Mouse (Mus musculus): ENCODE results near the gene Prkce.
"Not testable (repeated sequence)": the region's sequence is repeated elsewhere in the genome, so short reads cannot be mapped to it uniquely, and the experiment has no call there.

The Prkce gene

GRCm38 (mm10) chr17:86476674-86477073 is 309.1 kb downstream of the Prkce start:
- no peak for DNase-seq (ENCODE audit: low read depth, low spot score)

- DNase-seq (ENCODE audit: low read depth, low spot score), result not testable (repeated sequence)
These were observed 309.8 kb downstream of the Prkce start for GRCm38 (mm10) chr17:86477401-86477800.

- DNase-seq (ENCODE audit: low read depth, low spot score), result no peak
These were observed 311.8 kb downstream of the Prkce start for GRCm38 (mm10) chr17:86479406-86479805.

- no peak for DNase-seq (ENCODE audit: low read depth, low spot score)
These were observed 315.1 kb downstream of the Prkce start for GRCm38 (mm10) chr17:86482675-86483074.

- DNase-seq (ENCODE audit: low read depth, low spot score), result peak; percentile 87
These were observed 316.6 kb downstream of the Prkce start for GRCm38 (mm10) chr17:86484087-86484737.

- DNase-seq (ENCODE audit: low read depth, low spot score), result no peak
These were observed 319.1 kb downstream of the Prkce start for GRCm38 (mm10) chr17:86486657-86487056.

- no peak for DNase-seq (ENCODE audit: low read depth, low spot score)
These were observed 319.9 kb downstream of the Prkce start for GRCm38 (mm10) chr17:86487450-86487849.

GRCm38 (mm10) chr17:86489827-86490226 is 322.2 kb downstream of the Prkce start:
- no peak for DNase-seq (ENCODE audit: low read depth, low spot score)

GRCm38 (mm10) chr17:86492376-86492775 is 324.8 kb downstream of the Prkce start:
- DNase-seq (ENCODE audit: low read depth, low spot score), result no peak

GRCm38 (mm10) chr17:86493891-86494420 is 326.4 kb downstream of the Prkce start:
- no peak for DNase-seq (ENCODE audit: low read depth, low spot score)

- DNase-seq (ENCODE audit: low read depth, low spot score), result no peak
These were observed 326.9 kb downstream of the Prkce start for GRCm38 (mm10) chr17:86494494-86494893.

GRCm38 (mm10) chr17:86494895-86495294 is 327.3 kb downstream of the Prkce start:
- DNase-seq (ENCODE audit: low read depth, low spot score), result no peak

- peak; percentile 82 for DNase-seq (ENCODE audit: low read depth, low spot score)
These were observed 328.7 kb downstream of the Prkce start for GRCm38 (mm10) chr17:86496123-86496771.

GRCm38 (mm10) chr17:86497302-86497701 is 329.7 kb downstream of the Prkce start:
- DNase-seq (ENCODE audit: low read depth, low spot score), result no peak

- no peak for DNase-seq (ENCODE audit: low read depth, low spot score)
These were observed 331.9 kb downstream of the Prkce start for GRCm38 (mm10) chr17:86499359-86500045.

- no peak for DNase-seq (ENCODE audit: low read depth, low spot score)
These were observed 333.8 kb downstream of the Prkce start for GRCm38 (mm10) chr17:86501393-86501792.

- DNase-seq (ENCODE audit: low read depth, low spot score), result no peak
These were observed 335.8 kb downstream of the Prkce start for GRCm38 (mm10) chr17:86503208-86503897.

- no peak for DNase-seq (ENCODE audit: low read depth, low spot score)
These were observed 337.6 kb downstream of the Prkce start, which contains the start of gene Gm10309 for GRCm38 (mm10) chr17:86505183-86505631. Gene Gm10309 (minus strand): TSS chr17:86505232.

GRCm38 (mm10) chr17:86506881-86507280 is 339.3 kb downstream of the Prkce start:
- no peak for DNase-seq (ENCODE audit: low read depth, low spot score)

- peak; percentile 9 for DNase-seq (ENCODE audit: low read depth, low spot score)
These were observed 340.0 kb downstream of the Prkce start for GRCm38 (mm10) chr17:86507342-86508211.

GRCm38 (mm10) chr17:86508212-86508490 is 340.6 kb downstream of the Prkce start:
- no peak for DNase-seq (ENCODE audit: low read depth, low spot score)

Data from 3T3-L1 (cell line).